21 mouse cellular contexts compared by ENCODE assay signal in genomic region chr16:90250099-90250498, GRCm38 (mm10). TPM values are rescaled to one million over a fixed set of nuclear protein-coding genes. Genes with fewer than 3 reads are reported as not detected.
DNase-seq lines count a peak whose midpoint lies in the region; ATAC-seq and TF ChIP-seq lines count a peak whose summit lies in the region.
"Had no signal": no experiment of that assay in that cellular context is flagged by ENCODE, and none has a peak within 500 bp of the region (broad histone marks: within the 10 kb centered on the region; RNA-seq: fewer than 3 reads in every experiment).

No protein-coding gene starts in this region.

- H3K27ac ChIP-seq in layer of hippocampus, adult 2 months: 0 out of 2 replicates have a peak overlapping the region, but pooled peaks have one; percentile 10
- H3K27ac ChIP-seq: embryonic facial prominence, embryonic 15.5 days; forebrain, embryonic 10.5 days; heart, adult 2 months; hindbrain, embryonic 10.5 days; hindbrain, embryonic 14.5 days; intestine, embryonic 15.5 days; kidney, embryonic 15.5 days had no signal

- DNase-seq in cerebellum, postnatal 10 days: no peak
- DNase-seq in cerebellum, adult 9-11 months: peak; percentile 17
- DNase-seq in cerebellum, postnatal 14 days: no peak
- peak in 1 of 2 experiments; percentile 21 for DNase-seq in layer of hippocampus, adult 2 months (ENCODE audit: low spot score in 2 of 2)
- no peak for DNase-seq in layer of hippocampus, postnatal 25 days (ENCODE audit: extremely low spot score in 1 of 2, low spot score in 1 of 2)
- peak; percentile 37 for DNase-seq in brain, adult 2 months (ENCODE audit: low read depth, low spot score)
- DNase-seq: adrenal gland, postnatal 14 days; embryo, embryonic 11 days; gastrocnemius, postnatal 10 days; heart, adult 2 months; kidney, adult 18-20 months had no signal

- ATAC-seq in cerebellum, adult (ENCODE audit: insufficient number of reproducible peaks, low FRiP score, low TSS enrichment): 0 out of 2 replicates have a peak, but pooled peaks have one; percentile 45
- ATAC-seq: forebrain, embryonic 14.5 days; intestine, embryonic 15.5 days had no signal

- no peak overlapping the region for H3K4me3 ChIP-seq in layer of hippocampus, adult 2 months
- H3K4me3 ChIP-seq: embryonic facial prominence, embryonic 15.5 days; erythroblast, embryonic 14.5 days; forebrain, embryonic 10.5 days; heart, adult 2 months; heart, embryonic 12.5 days; hindbrain, embryonic 10.5 days; intestine, embryonic 15.5 days; kidney, embryonic 15.5 days had no signal

- TF ChIP-seq CTCF in layer of hippocampus, adult 2 months (conservative IDR thresholded peaks at IDR 0.05): no peak

RNA-seq across cellular contexts. Expression of gene Sod1, which starts 29.5 kb away (rescaled TPM):
- 100 to 1,000 TPM; 386 to 390 TPM for total RNA-seq in layer of hippocampus, adult 2 months (2021)
- total RNA-seq in layer of hippocampus, postnatal 25 days (2021): 100 to 1,000 TPM; 357 to 406 TPM

RNA-seq across cellular contexts. Expression of gene Scaf4, which starts 34.2 kb away (rescaled TPM):
- 10 to 100 TPM; 53.8 to 59.4 TPM for total RNA-seq in layer of hippocampus, adult 2 months (2021)
- 10 to 100 TPM; 39.5 to 56.4 TPM for total RNA-seq in layer of hippocampus, postnatal 25 days (2021)

Comparison
In these comparisons a context has a peak if more than half of its experiments do, and no peak if none do; other contexts are left out.
1. DNase-seq: peak in cerebellum, adult 9-11 months (single experiment) and brain, adult 2 months (single experiment); none in cerebellum, postnatal 10 days (0 of 2), cerebellum, postnatal 14 days (0 of 2) and layer of hippocampus, postnatal 25 days (0 of 2).